Mouse (Mus musculus) ES-E14 (cell line): ENCODE measurements around the gene Nat8f2.
"Not testable (repeated sequence)": the region's sequence is repeated elsewhere in the genome, so short reads cannot be mapped to it uniquely, and the experiment has no call there.

Experiments used
- CHD2 ChIP-seq: IDR thresholded peaks from 2 replicates; pipeline ENCODE4 v1.6.1; 2014; ENCODE audit warnings: mild to moderate bottlenecking, low read depth, low read length, inconsistent platforms
- HCFC1 ChIP-seq: IDR thresholded peaks from 2 replicates; pipeline ENCODE4 v1.6.1; 2012; ENCODE audit warnings: low read length, inconsistent platforms, borderline replicate concordance; ENCODE audit not compliant: insufficient read depth
- MAFK ChIP-seq: IDR thresholded peaks from 2 replicates; pipeline ENCODE4 v1.6.1; 2014; ENCODE audit warnings: mild to moderate bottlenecking, low read depth, low read length, inconsistent platforms; ENCODE audit not compliant: insufficient read depth
- ZC3H11A ChIP-seq: IDR thresholded peaks from 2 replicates; pipeline ENCODE4 v1.6.1; 2012; ENCODE audit warnings: low read depth, mild to moderate bottlenecking, inconsistent platforms, low read length, borderline replicate concordance
- ZNF384 ChIP-seq: IDR thresholded peaks from 2 replicates; pipeline ENCODE4 v1.6.1; 2012; ENCODE audit warnings: low read depth, low read length, inconsistent platforms

DNA sequence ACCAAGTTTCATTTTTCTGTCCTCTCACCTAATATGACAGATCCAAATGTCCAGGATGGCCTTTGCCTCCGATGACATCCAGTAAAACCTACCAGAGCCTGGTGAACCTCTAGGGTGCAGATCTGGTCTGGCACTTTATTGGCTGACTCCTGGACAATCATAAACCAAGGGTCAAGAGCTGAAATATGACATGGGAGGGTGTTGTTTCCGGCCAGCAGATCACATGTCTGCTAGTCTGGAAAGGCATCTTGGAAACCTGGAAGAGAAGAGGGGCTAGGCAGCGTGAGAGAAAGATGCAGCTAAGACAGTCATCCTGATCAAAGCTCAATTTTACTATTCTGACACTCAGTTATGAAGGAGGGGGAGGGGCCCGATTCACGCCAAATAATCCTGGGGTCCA, at the start of gene Nat8f2:
- not testable (repeated sequence) for TF ChIP-seq MAFK, ZC3H11A, ZNF384, HCFC1, CHD2
